Mouse (Mus musculus): ENCODE measurements around the gene Pate2. TPM values are rescaled to one million over a fixed set of nuclear protein-coding genes. Genes with fewer than 3 reads are reported as not detected.

Pate2 gene
- polyA plus RNA-seq, 1 experiment from 2014 or later: 0.96 TPM

GRCm38 (mm10) chr9:35533266-35533665, 36.8 kb upstream of the Pate2 start:
- Histone ChIP-seq H3K9ac (ENCODE audit: low read length) (no peak overlapping the region), H3K36me3 (ENCODE audit: control insufficient read depth, insufficient read depth, low read length) (no peaks in the 10 kb centered on the region), H3K4me2 (no peak overlapping the region), H3K27me3 (ENCODE audit: control insufficient read depth, insufficient read depth, low read length) (no peaks in the 10 kb centered on the region), H3K9me3 (ENCODE audit: control insufficient read depth, low read length) (no peaks in the 10 kb centered on the region), H3K4me1 (ENCODE audit: control insufficient read depth, insufficient read depth, low read length) (no peaks in the 10 kb centered on the region), H3K27ac (ENCODE audit: low read depth, low read length) (no peak overlapping the region), H3K4me3 (ENCODE audit: low read depth, low read length) (no peak overlapping the region)
- no peak for ATAC-seq (ENCODE audit: low FRiP score)
- 80% methylated on average over 9 of the region's 9 CpGs for WGBS
- no peak for DNase-seq (ENCODE audit: low spot score, missing footprints)

- ATAC-seq (ENCODE audit: low FRiP score): peak; percentile 90
- Histone ChIP-seq H3K27me3 (ENCODE audit: control insufficient read depth, insufficient read depth, low read length) (no peaks in the 10 kb centered on the region), H3K4me3 (ENCODE audit: low read depth, low read length) (no peak overlapping the region), H3K4me2 (no peak overlapping the region), H3K4me1 (ENCODE audit: control insufficient read depth, insufficient read depth, low read length) (no peaks in the 10 kb centered on the region), H3K27ac (ENCODE audit: low read depth, low read length) (no peak overlapping the region), H3K9me3 (ENCODE audit: control insufficient read depth, low read length) (no peaks in the 10 kb centered on the region), H3K36me3 (ENCODE audit: control insufficient read depth, insufficient read depth, low read length) (no peaks in the 10 kb centered on the region), H3K9ac (ENCODE audit: low read length) (no peak overlapping the region)
- WGBS: 8% methylated on average over 2 of the region's 2 CpGs
- DNase-seq (ENCODE audit: low spot score, missing footprints): peak; percentile 93
Measured at GRCm38 (mm10) chr9:35535110-35535509, 35.0 kb upstream of the Pate2 start.

- Histone ChIP-seq H3K4me1 (ENCODE audit: control insufficient read depth, insufficient read depth, low read length) (no peaks in the 10 kb centered on the region), H3K9ac (ENCODE audit: low read length) (no peak overlapping the region), H3K4me3 (ENCODE audit: low read depth, low read length) (no peak overlapping the region), H3K9me3 (ENCODE audit: control insufficient read depth, low read length) (no peaks in the 10 kb centered on the region), H3K36me3 (ENCODE audit: control insufficient read depth, insufficient read depth, low read length) (no peaks in the 10 kb centered on the region), H3K27ac (ENCODE audit: low read depth, low read length) (no peak overlapping the region), H3K27me3 (ENCODE audit: control insufficient read depth, insufficient read depth, low read length) (no peaks in the 10 kb centered on the region), H3K4me2 (no peak overlapping the region)
- DNase-seq (ENCODE audit: low spot score, missing footprints): peak; percentile 69
- ATAC-seq (ENCODE audit: low FRiP score): no peak
- WGBS: 81% methylated on average over 4 of the region's 4 CpGs
Measured at GRCm38 (mm10) chr9:35535876-35536275, 34.2 kb upstream of the Pate2 start.

GRCm38 (mm10) chr9:35539001-35539750, 30.9 kb upstream of the Pate2 start:
- Histone ChIP-seq H3K36me3 (ENCODE audit: control insufficient read depth, insufficient read depth, low read length) (no peaks in the 10 kb centered on the region), H3K4me3 (ENCODE audit: low read depth, low read length) (no peak overlapping the region), H3K27ac (ENCODE audit: low read depth, low read length) (no peak overlapping the region), H3K4me1 (ENCODE audit: control insufficient read depth, insufficient read depth, low read length) (no peaks in the 10 kb centered on the region), H3K27me3 (ENCODE audit: control insufficient read depth, insufficient read depth, low read length) (no peaks in the 10 kb centered on the region), H3K9ac (ENCODE audit: low read length) (no peak overlapping the region), H3K9me3 (ENCODE audit: control insufficient read depth, low read length) (no peaks in the 10 kb centered on the region), H3K4me2 (no peak overlapping the region)
- no peak for ATAC-seq (ENCODE audit: low FRiP score)
- WGBS: 78% methylated on average over 13 of the region's 13 CpGs
- DNase-seq (ENCODE audit: low spot score, missing footprints): no peak

- DNase-seq (ENCODE audit: low spot score, missing footprints) (no peak), ATAC-seq (ENCODE audit: low FRiP score) (no peak)
- H3K36me3 ChIP-seq (ENCODE audit: control insufficient read depth, insufficient read depth, low read length): no peaks in the 10 kb centered on the region
- WGBS: 85% methylated on average over 5 of the region's 5 CpGs
- no peaks in the 10 kb centered on the region for H3K4me1 ChIP-seq (ENCODE audit: control insufficient read depth, insufficient read depth, low read length)
- H3K27ac ChIP-seq (ENCODE audit: low read depth, low read length): no peak overlapping the region
- no peaks in the 10 kb centered on the region for H3K27me3 ChIP-seq (ENCODE audit: control insufficient read depth, insufficient read depth, low read length)
- no peaks in the 10 kb centered on the region for H3K9me3 ChIP-seq (ENCODE audit: control insufficient read depth, low read length)
- H3K9ac ChIP-seq (ENCODE audit: low read length): no peak overlapping the region
- H3K4me2 ChIP-seq: no peak overlapping the region
- no peak overlapping the region for H3K4me3 ChIP-seq (ENCODE audit: low read depth, low read length)
Measured at GRCm38 (mm10) chr9:35541024-35541423, 29.1 kb upstream of the Pate2 start.

- DNase-seq (ENCODE audit: low spot score, missing footprints) (peak; percentile 98), ATAC-seq (ENCODE audit: low FRiP score) (peak; percentile 82)
- WGBS: 6% methylated on average over 6 of the region's 6 CpGs
- Histone ChIP-seq H3K4me2 (no peak overlapping the region), H3K9me3 (ENCODE audit: control insufficient read depth, low read length) (no peaks in the 10 kb centered on the region), H3K9ac (ENCODE audit: low read length) (no peak overlapping the region), H3K27ac (ENCODE audit: low read depth, low read length) (no peak overlapping the region), H3K4me1 (ENCODE audit: control insufficient read depth, insufficient read depth, low read length) (no peaks in the 10 kb centered on the region), H3K36me3 (ENCODE audit: control insufficient read depth, insufficient read depth, low read length) (no peaks in the 10 kb centered on the region), H3K4me3 (ENCODE audit: low read depth, low read length) (no peak overlapping the region), H3K27me3 (ENCODE audit: control insufficient read depth, insufficient read depth, low read length) (no peaks in the 10 kb centered on the region)
Measured at GRCm38 (mm10) chr9:35541488-35541887, 28.6 kb upstream of the Pate2 start.

GRCm38 (mm10) chr9:35541941-35542340, 28.1 kb upstream of the Pate2 start:
- WGBS: 69% methylated on average over 6 of the region's 6 CpGs
- Histone ChIP-seq H3K36me3 (ENCODE audit: control insufficient read depth, insufficient read depth, low read length) (no peaks in the 10 kb centered on the region), H3K4me3 (ENCODE audit: low read depth, low read length) (no peak overlapping the region), H3K27ac (ENCODE audit: low read depth, low read length) (no peak overlapping the region), H3K9me3 (ENCODE audit: control insufficient read depth, low read length) (no peaks in the 10 kb centered on the region), H3K4me1 (ENCODE audit: control insufficient read depth, insufficient read depth, low read length) (no peaks in the 10 kb centered on the region), H3K27me3 (ENCODE audit: control insufficient read depth, insufficient read depth, low read length) (no peaks in the 10 kb centered on the region), H3K9ac (ENCODE audit: low read length) (no peak overlapping the region), H3K4me2 (no peak overlapping the region)
- DNase-seq (ENCODE audit: low spot score, missing footprints) (no peak), ATAC-seq (ENCODE audit: low FRiP score) (no peak)

- H3K4me1 ChIP-seq (ENCODE audit: control insufficient read depth, insufficient read depth, low read length): no peaks in the 10 kb centered on the region
- peak; percentile 23; the same call in 1 of the 2 replicates for ATAC-seq (ENCODE audit: low FRiP score)
- no peaks in the 10 kb centered on the region for H3K9me3 ChIP-seq (ENCODE audit: control insufficient read depth, low read length)
- 80% methylated on average over 14 of the region's 14 CpGs for WGBS
- H3K27me3 ChIP-seq (ENCODE audit: control insufficient read depth, insufficient read depth, low read length): no peaks in the 10 kb centered on the region
- no peak overlapping the region for H3K9ac ChIP-seq (ENCODE audit: low read length)
- no peak overlapping the region for H3K4me3 ChIP-seq (ENCODE audit: low read depth, low read length)
- H3K4me2 ChIP-seq: no peak overlapping the region
- no peaks in the 10 kb centered on the region for H3K36me3 ChIP-seq (ENCODE audit: control insufficient read depth, insufficient read depth, low read length)
- no peak for DNase-seq (ENCODE audit: low spot score, missing footprints)
- H3K27ac ChIP-seq (ENCODE audit: low read depth, low read length): no peak overlapping the region
Measured at GRCm38 (mm10) chr9:35543099-35543860, 26.8 kb upstream of the Pate2 start.

GRCm38 (mm10) chr9:35544666-35545065, 25.4 kb upstream of the Pate2 start:
- 86% methylated on average over 2 of the region's 2 CpGs for WGBS
- Histone ChIP-seq H3K4me1 (ENCODE audit: control insufficient read depth, insufficient read depth, low read length) (no peaks in the 10 kb centered on the region), H3K4me2 (no peak overlapping the region), H3K9ac (ENCODE audit: low read length) (no peak overlapping the region), H3K27me3 (ENCODE audit: control insufficient read depth, insufficient read depth, low read length) (no peaks in the 10 kb centered on the region), H3K36me3 (ENCODE audit: control insufficient read depth, insufficient read depth, low read length) (no peaks in the 10 kb centered on the region), H3K9me3 (ENCODE audit: control insufficient read depth, low read length) (no peaks in the 10 kb centered on the region), H3K4me3 (ENCODE audit: low read depth, low read length) (no peak overlapping the region), H3K27ac (ENCODE audit: low read depth, low read length) (no peak overlapping the region)
- ATAC-seq (ENCODE audit: low FRiP score): no peak
- no peak for DNase-seq (ENCODE audit: low spot score, missing footprints)

Data from midbrain, embryonic 11.5 days (tissue).